In the genomic region with DNA sequence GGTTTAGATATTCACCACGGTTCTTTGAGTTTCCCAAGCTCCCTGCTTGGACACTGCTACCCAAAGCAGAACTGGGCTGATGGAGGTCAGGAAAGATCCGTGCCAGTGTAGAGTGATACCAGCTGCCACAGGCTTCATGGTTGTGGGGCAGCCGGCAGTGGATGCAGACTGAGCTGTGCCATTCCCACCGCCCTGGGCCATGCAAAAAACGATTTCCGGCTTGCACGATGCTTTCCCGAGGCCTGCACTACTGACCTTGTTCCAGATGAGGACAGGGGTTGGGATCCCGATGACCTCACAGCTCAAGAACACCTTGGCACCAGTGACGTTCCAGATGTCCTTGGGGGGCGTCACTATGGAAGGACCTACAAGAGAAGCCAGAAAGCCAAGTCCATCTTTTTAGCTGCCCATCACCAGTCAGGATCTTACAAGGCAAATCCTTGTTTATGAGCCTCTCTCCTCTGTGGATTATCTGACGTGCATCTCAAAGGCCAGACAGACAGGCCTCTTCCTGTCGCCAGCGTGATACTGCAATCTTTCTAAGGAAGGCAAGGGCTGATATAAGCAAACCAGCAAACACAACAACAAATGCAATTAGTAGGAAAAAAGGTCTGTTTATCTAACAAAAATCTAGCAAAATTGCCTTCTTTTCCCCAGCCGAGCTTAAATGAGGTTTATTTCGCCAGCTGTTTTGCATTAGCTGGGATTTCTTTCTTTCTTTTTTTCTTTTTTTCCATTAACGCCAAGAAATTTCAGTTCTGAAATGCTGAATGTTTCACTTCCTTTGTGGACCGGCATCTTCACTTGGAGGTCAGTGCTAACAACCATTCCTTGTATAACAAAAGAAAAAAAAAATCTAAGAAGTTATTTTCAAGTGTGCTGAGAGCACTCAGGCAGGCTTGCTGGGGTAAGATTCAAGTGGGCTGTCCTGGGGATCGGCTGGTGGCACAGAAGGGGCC, we compare ENCODE assay signal across 11 mouse cellular contexts. TPM values are rescaled to one million over a fixed set of nuclear protein-coding genes. Genes with fewer than 3 reads are reported as not detected.
DNase-seq lines count a peak whose midpoint lies in the region; ATAC-seq lines count a peak whose summit lies in the region.
"Had no signal": no experiment of that assay in that cellular context is flagged by ENCODE, and none has a peak within 500 bp of the region (broad histone marks: within the 10 kb centered on the region; RNA-seq: fewer than 3 reads in every experiment).

No protein-coding gene starts in this region.

- ATAC-seq in liver, embryonic 13.5 days (ENCODE audit: low read depth) = no peak
- no peak for ATAC-seq in liver, embryonic 11.5 days (replicated peaks; ENCODE audit: low FRiP score)
- ATAC-seq in embryonic facial prominence, embryonic 15.5 days (ENCODE audit: insufficient number of reproducible peaks, low FRiP score, low TSS enrichment, low read depth) = no peak

- H3K4me1 ChIP-seq in liver, embryonic 13.5 days (replicated peaks) = peaks cover 22% of the 10 kb centered on the region
- peaks cover 8% of the 10 kb centered on the region for H3K4me1 ChIP-seq in liver, embryonic 11.5 days (replicated peaks; ENCODE audit: control insufficient read depth, insufficient read depth, low read length)
- peaks cover 43% of the 10 kb centered on the region for H3K4me1 ChIP-seq in embryonic facial prominence, embryonic 15.5 days

- no peak overlapping the region for H3K9ac ChIP-seq in liver, embryonic 13.5 days
- H3K9ac ChIP-seq in liver, embryonic 11.5 days (ENCODE audit: low read depth, low read length) = no peak overlapping the region
- no peak overlapping the region for H3K9ac ChIP-seq in embryonic facial prominence, embryonic 15.5 days

- peak overlapping the region; percentile 7; the same call in 1 of the 2 replicates for H3K27ac ChIP-seq in liver, embryonic 13.5 days
- no peak overlapping the region for H3K27ac ChIP-seq in liver, embryonic 11.5 days (ENCODE audit: low read depth, low read length)
- peak overlapping the region; percentile 77 for H3K27ac ChIP-seq in embryonic facial prominence, embryonic 15.5 days (replicated peaks)

- peaks cover 4% of the 10 kb centered on the region for H3K36me3 ChIP-seq in liver, embryonic 13.5 days
- no peaks in the 10 kb centered on the region for H3K36me3 ChIP-seq in liver, embryonic 11.5 days (ENCODE audit: control insufficient read depth, insufficient read depth, low read length)
- 0 out of 2 replicates have a peak, but pooled peaks cover 6% of the 10 kb centered on the region for H3K36me3 ChIP-seq in embryonic facial prominence, embryonic 15.5 days

- WGBS in liver, embryonic 13.5 days (ENCODE audit: insufficient replicate concordance) = 61% methylated on average over 19 of the region's 19 CpGs
- 69% methylated on average over 19 of the region's 19 CpGs for WGBS in liver, embryonic 11.5 days
- 40% methylated on average over 19 of the region's 19 CpGs for WGBS in embryonic facial prominence, embryonic 15.5 days

- peak; percentile 26 for DNase-seq in embryo, embryonic 11 days
- DNase-seq in embryo, embryonic 10 days (ENCODE audit: low spot score) = no peak
- no peak for DNase-seq in liver, embryonic 13.5 days
- no peak for DNase-seq in liver, embryonic 11.5 days (ENCODE audit: low spot score)
- DNase-seq in lung, postnatal 36 days = peak; percentile 33
- no peak for DNase-seq in thymus, postnatal 25 days
- no peak for DNase-seq in ovary, adult 18-20 months (ENCODE audit: low spot score)
- DNase-seq: B cell, adult 2 months; cerebellum, adult 11-12 months; layer of hippocampus, postnatal 36 days had no signal

- H3K27me3 ChIP-seq in liver, embryonic 13.5 days = no peaks in the 10 kb centered on the region
- no peaks in the 10 kb centered on the region for H3K27me3 ChIP-seq in liver, embryonic 11.5 days (replicated peaks; ENCODE audit: control insufficient read depth, insufficient read depth, low read length)
- no peaks in the 10 kb centered on the region for H3K27me3 ChIP-seq in embryonic facial prominence, embryonic 15.5 days

- no peak overlapping the region for H3K4me3 ChIP-seq in liver, embryonic 13.5 days (replicated peaks)
- H3K4me3 ChIP-seq in liver, embryonic 11.5 days (ENCODE audit: low read depth, low read length) = no peak overlapping the region
- H3K4me3 ChIP-seq in embryonic facial prominence, embryonic 15.5 days (replicated peaks) = no peak overlapping the region

- no peaks in the 10 kb centered on the region for H3K9me3 ChIP-seq in liver, embryonic 13.5 days (replicated peaks)
- no peaks in the 10 kb centered on the region for H3K9me3 ChIP-seq in liver, embryonic 11.5 days (ENCODE audit: control insufficient read depth, low read length)
- no peaks in the 10 kb centered on the region for H3K9me3 ChIP-seq in embryonic facial prominence, embryonic 15.5 days (replicated peaks)

- H3K4me2 ChIP-seq in liver, embryonic 13.5 days = no peak overlapping the region
- H3K4me2 ChIP-seq in liver, embryonic 11.5 days = no peak overlapping the region
- no peak overlapping the region for H3K4me2 ChIP-seq in embryonic facial prominence, embryonic 15.5 days (replicated peaks)

RNA-seq across cellular contexts. Expression of gene Polr2b, which starts 45.6 kb away (rescaled TPM):
- polyA plus RNA-seq in liver, embryonic 13.5 days (2015; fragmentation: Nextera tagmentation; extraction: Ambion mirVana) = 35.3 and 43.0 TPM in 2 replicates
- 70.0 and 81.3 TPM in 2 replicates for polyA plus RNA-seq in liver, embryonic 11.5 days (2014; fragmentation: Nextera tagmentation; extraction: Ambion mirVana)
- polyA plus RNA-seq in embryonic facial prominence, embryonic 15.5 days (2015; fragmentation: Nextera tagmentation; extraction: Ambion mirVana) = 52.2 and 53.8 TPM in 2 replicates

RNA-seq across cellular contexts. Expression of gene Noa1, which starts 45.7 kb away (rescaled TPM):
- 30.1 and 33.6 TPM in 2 replicates for polyA plus RNA-seq in liver, embryonic 13.5 days (2015; fragmentation: Nextera tagmentation; extraction: Ambion mirVana)
- polyA plus RNA-seq in liver, embryonic 11.5 days (2014; fragmentation: Nextera tagmentation; extraction: Ambion mirVana) = 57.7 and 61.8 TPM in 2 replicates
- polyA plus RNA-seq in embryonic facial prominence, embryonic 15.5 days (2015; fragmentation: Nextera tagmentation; extraction: Ambion mirVana) = 30.5 and 31.1 TPM in 2 replicates

RNA-seq across cellular contexts. Expression of gene Igfbp7, which starts 52.3 kb away (rescaled TPM):
- polyA plus RNA-seq in liver, embryonic 13.5 days (2015; fragmentation: Nextera tagmentation; extraction: Ambion mirVana) = 13.3 and 15.6 TPM in 2 replicates
- polyA plus RNA-seq in liver, embryonic 11.5 days (2014; fragmentation: Nextera tagmentation; extraction: Ambion mirVana) = 8.2 and 8.6 TPM in 2 replicates
- 107 and 116 TPM in 2 replicates for polyA plus RNA-seq in embryonic facial prominence, embryonic 15.5 days (2015; fragmentation: Nextera tagmentation; extraction: Ambion mirVana)

Comparison
In these comparisons a context has a peak if more than half of its experiments do, and no peak if none do; other contexts are left out.
1. DNase-seq: peak in embryo, embryonic 11 days (single experiment) and lung, postnatal 36 days (single experiment); none in embryo, embryonic 10 days (single experiment), liver, embryonic 13.5 days (single experiment), liver, embryonic 11.5 days (single experiment), thymus, postnatal 25 days (single experiment) and ovary, adult 18-20 months (single experiment).